Mouse (Mus musculus) G1E (cell line): ENCODE data around the gene Il18rap.

ENCODE experiments used
- CTCF ChIP-seq: IDR thresholded peaks from 2 replicates; pipeline ENCODE4 v1.5.1; 2012; ENCODE audit warnings: low read depth, low read length, inconsistent platforms, mixed read lengths
- GATA1 ChIP-seq: IDR thresholded peaks from 2 replicates; pipeline ENCODE4 v1.6.1; 2012; ENCODE audit warnings: borderline replicate concordance, low read length, inconsistent platforms, mixed read lengths
- GATA2 ChIP-seq: IDR thresholded peaks from 2 replicates; pipeline ENCODE4 v1.6.1; 2012; ENCODE audit warnings: low read depth, low read length, inconsistent platforms, borderline replicate concordance
- POLR2AphosphoS5 ChIP-seq: IDR thresholded peaks from 2 replicates; pipeline ENCODE4 v1.6.1; 2012; ENCODE audit warnings: low read depth, low read length, inconsistent platforms; ENCODE audit not compliant: insufficient replicate concordance
- TAL1 ChIP-seq: conservative IDR thresholded peaks from 2 replicates; pipeline ENCODE4 v1.6.1; 2012; ENCODE audit warnings: low read depth, low read length, inconsistent platforms, mixed read lengths

DNA sequence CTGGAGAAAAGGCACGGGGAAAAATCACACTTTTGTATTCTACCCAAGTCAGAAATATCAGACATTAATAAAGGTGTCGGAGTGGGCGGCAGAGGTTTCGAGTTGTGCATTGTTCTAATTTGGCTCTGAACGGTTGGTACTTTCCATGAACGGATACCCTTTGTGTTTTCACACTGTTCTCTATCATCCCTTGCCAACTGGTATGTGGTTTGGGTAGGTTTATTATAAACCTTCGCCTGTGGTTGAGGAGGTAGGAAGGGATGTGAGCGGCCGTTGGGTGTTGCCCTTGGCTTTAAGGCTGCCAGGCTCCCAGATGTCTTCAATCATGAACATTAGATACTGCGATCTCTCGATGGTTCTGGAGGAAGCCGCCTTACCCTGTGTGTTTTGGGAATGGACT, 45.3 kb upstream of the Il18rap start:
- no peak for TF ChIP-seq CTCF
- no peak for TF ChIP-seq GATA1
- no peak for TF ChIP-seq GATA2
- no peak for TF ChIP-seq TAL1
- no peak for TF ChIP-seq POLR2AphosphoS5
